In genomic region chr9:118678020-118678750, GRCm38 (mm10) we compare ENCODE assay signal across 8 mouse cellular contexts.
A peak's percentile ranks its signal among the peaks of the same experiment; 100 is the strongest.
DNase-seq lines count a peak whose midpoint lies in the region; ATAC-seq and TF ChIP-seq lines count a peak whose summit lies in the region.
"Had no signal": no experiment of that assay in that cellular context is flagged by ENCODE, and none has a peak within 500 bp of the region (broad histone marks: within the 10 kb centered on the region; RNA-seq: fewer than 3 reads in every experiment).

No protein-coding gene starts in this region.

- no peaks in the 10 kb centered on the region for H3K9me3 ChIP-seq in lung, embryonic 16.5 days (ENCODE audit: control insufficient read depth, low read length)
- no peaks in the 10 kb centered on the region for H3K9me3 ChIP-seq in limb, embryonic 11.5 days (ENCODE audit: control insufficient read depth, low read length)

- 41% methylated on average over 15 of the region's 15 CpGs for WGBS in lung, embryonic 16.5 days
- 59% methylated on average over 15 of the region's 15 CpGs for WGBS in lung, adult 2 months
- 13% methylated on average over 15 of the region's 15 CpGs for WGBS in limb, embryonic 11.5 days
- 26% methylated on average over 15 of the region's 15 CpGs for WGBS in thymus, adult 2 months

- H3K36me3 ChIP-seq in lung, embryonic 16.5 days (ENCODE audit: control insufficient read depth, insufficient read depth, low read length) = no peaks in the 10 kb centered on the region
- H3K36me3 ChIP-seq in limb, embryonic 11.5 days (ENCODE audit: control insufficient read depth, insufficient read depth, low read length) = no peaks in the 10 kb centered on the region
- no peaks in the 10 kb centered on the region for H3K36me3 ChIP-seq in thymus, adult 2 months (ENCODE audit: control insufficient read depth, insufficient read depth, low read length)

- no peak overlapping the region for H3K4me3 ChIP-seq in lung, embryonic 16.5 days (ENCODE audit: low read length)
- no peak overlapping the region for H3K4me3 ChIP-seq in lung, adult 2 months (replicated peaks; ENCODE audit: extremely low read depth, low read depth, low read length)
- H3K4me3 ChIP-seq in limb, embryonic 11.5 days (ENCODE audit: low read depth, low read length) = no peak overlapping the region
- no peak overlapping the region for H3K4me3 ChIP-seq in thymus, adult 2 months (ENCODE audit: control insufficient read depth, insufficient read depth, low read length)

- no peak for TF ChIP-seq CTCF in lung, adult 2 months (IDR thresholded peaks at IDR 0.05; ENCODE audit: insufficient read depth, low read length)
- no peak for TF ChIP-seq CTCF in thymus, adult 2 months (IDR thresholded peaks at IDR 0.05; ENCODE audit: borderline replicate concordance, control insufficient read depth, extremely low read depth, insufficient read depth, low read length, poor library complexity)

- H3K4me1 ChIP-seq in lung, embryonic 16.5 days (replicated peaks; ENCODE audit: control insufficient read depth, insufficient read depth, low read length) = peaks cover 20% of the 10 kb centered on the region
- peaks cover 6% of the 10 kb centered on the region for H3K4me1 ChIP-seq in lung, adult 2 months (ENCODE audit: control insufficient read depth, insufficient read depth, low read length)
- H3K4me1 ChIP-seq in limb, embryonic 11.5 days (ENCODE audit: control insufficient read depth, insufficient read depth, low read length) = peaks cover 23% of the 10 kb centered on the region
- H3K4me1 ChIP-seq in thymus, adult 2 months (replicated peaks; ENCODE audit: control insufficient read depth, insufficient read depth, low read length) = peaks cover 31% of the 10 kb centered on the region

- TF ChIP-seq POLR2A in lung, adult 2 months (IDR thresholded peaks at IDR 0.05; ENCODE audit: borderline replicate concordance, extremely low read depth, low read depth, low read length) = no peak
- TF ChIP-seq POLR2A in thymus, adult 2 months (IDR thresholded peaks at IDR 0.05; ENCODE audit: control insufficient read depth, extremely low read depth, insufficient read depth, low read length, poor library complexity) = no peak

- H3K27ac ChIP-seq in lung, embryonic 16.5 days (ENCODE audit: low read length) = peak overlapping the region; percentile 27
- peak overlapping the region; percentile 47 for H3K27ac ChIP-seq in limb, embryonic 11.5 days (replicated peaks; ENCODE audit: low read depth, low read length)
- H3K27ac ChIP-seq in thymus, adult 2 months (ENCODE audit: control insufficient read depth, insufficient read depth, low read length) = peak overlapping the region; percentile 75; the same call in 1 of the 2 replicates

- no peaks in the 10 kb centered on the region for H3K27me3 ChIP-seq in lung, embryonic 16.5 days (ENCODE audit: control insufficient read depth, insufficient read depth, low read depth, low read length)
- H3K27me3 ChIP-seq in limb, embryonic 11.5 days (ENCODE audit: control insufficient read depth, insufficient read depth, low read length) = no peaks in the 10 kb centered on the region
- no peaks in the 10 kb centered on the region for H3K27me3 ChIP-seq in thymus, adult 2 months (ENCODE audit: control insufficient read depth, insufficient read depth, low read length)

- H3K9ac ChIP-seq in lung, embryonic 16.5 days (ENCODE audit: low read length) = no peak overlapping the region
- peak overlapping the region; percentile 12; the same call in 1 of the 2 replicates for H3K9ac ChIP-seq in limb, embryonic 11.5 days (ENCODE audit: low read length)

- DNase-seq in lung, adult 2 months = no peak
- DNase-seq in embryo, embryonic 10.5 days (ENCODE audit: low spot score) = peak; percentile 61
- DNase-seq in limb, embryonic 11.5 days (ENCODE audit: low spot score) = peak; percentile 70
- DNase-seq in thymus, adult 2 months = peak; percentile 61
- no peak for DNase-seq in layer of hippocampus, postnatal 10 days (ENCODE audit: low spot score in 2 of 2)
- DNase-seq: adrenal gland, postnatal 36 days had no signal

- ATAC-seq in lung, embryonic 16.5 days (ENCODE audit: low read depth) = peak; percentile 69
- peak; percentile 48; the same call in 1 of the 2 replicates for ATAC-seq in limb, embryonic 11.5 days (ENCODE audit: insufficient number of reproducible peaks, low FRiP score, low TSS enrichment, low read depth)
- ATAC-seq in cerebellum, adult (ENCODE audit: insufficient number of reproducible peaks, low FRiP score, low TSS enrichment) = no peak

- no peak overlapping the region for H3K4me2 ChIP-seq in lung, embryonic 16.5 days (ENCODE audit: low read depth, low read length)
- H3K4me2 ChIP-seq in limb, embryonic 11.5 days (ENCODE audit: low read depth, severe bottlenecking) = no peak overlapping the region; the same call in 1 of the 2 replicates

Comparison
In these comparisons a context has a peak if more than half of its experiments do, and no peak if none do; other contexts are left out.
1. DNase-seq: peak in embryo, embryonic 10.5 days (single experiment), limb, embryonic 11.5 days (single experiment) and thymus, adult 2 months (single experiment); none in lung, adult 2 months (single experiment) and layer of hippocampus, postnatal 10 days (0 of 2).
2. Peak in every context shown above with its lines, with median percentiles within 50 percentile points of each other: H3K27ac ChIP-seq.